Mouse (Mus musculus) left cerebral cortex, postnatal 14 days (tissue): Measurements from ENCODE around the gene Rpa2. TPM values are rescaled to one million over a fixed set of nuclear protein-coding genes. Genes with fewer than 3 reads are reported as not detected.

Source experiments
- total RNA-seq, 2 experiments: library from RNA; stranded (reverse); gene quantifications; 2 replicates each; pipeline ENCODE4 v1.2.3; 2021

The Rpa2 gene
- total RNA-seq, 2 experiments from 2014 or later = 12.1 to 13.3 TPM

Other genes with a start within 250 kb of the Rpa2 start
- 100 to 1,000 TPM; 629 to 641 TPM for gene Atpif1, start 234.7 kb upstream of the Rpa2 start, total RNA-seq
- gene Dnajc8, start 232.8 kb upstream of the Rpa2 start, total RNA-seq = 10 to 100 TPM; 76.0 to 79.0 TPM
- 1 to 10 TPM; 1.4 to 1.6 TPM for gene Ptafr, start 204.3 kb upstream of the Rpa2 start, total RNA-seq
- gene Eya3, start 129.3 kb upstream of the Rpa2 start, total RNA-seq = 10 to 100 TPM; 26.6 to 29.4 TPM
- 1 to 10 TPM; 1.9 to 3.8 TPM for gene Xkr8, start 35.8 kb upstream of the Rpa2 start, total RNA-seq
- 1 to 10 TPM; 2.2 to 2.9 TPM for gene Smpdl3b, start 11.1 kb upstream of the Rpa2 start, total RNA-seq
- under 1 TPM; 0.90 to 0.97 TPM for gene Themis2, start 28.1 kb downstream of the Rpa2 start, total RNA-seq
- gene Ppp1r8, start 74.8 kb downstream of the Rpa2 start, total RNA-seq = 10 to 100 TPM; 41.8 to 43.1 TPM
- 100 to 1,000 TPM in 1 of 2 experiments, 10 to 100 TPM in 1; 96.2 to 104 TPM for gene Stx12, start 116.2 kb downstream of the Rpa2 start, total RNA-seq
- 10 to 100 TPM; 34.7 to 38.6 TPM for gene Fam76a, start 154.2 kb downstream of the Rpa2 start, total RNA-seq
- not detected for gene Fgr, start 205.8 kb downstream of the Rpa2 start, total RNA-seq
- 10 to 100 TPM; 78.4 to 81.6 TPM for gene Ahdc1, start 242.9 kb downstream of the Rpa2 start, total RNA-seq